Mouse (Mus musculus) hindbrain, postnatal 0 days (tissue): ENCODE data around the gene Mrpl2. TPM values are rescaled to one million over a fixed set of nuclear protein-coding genes. Genes with fewer than 3 reads are reported as not detected.

Experiments
- ATAC-seq: fragments of 200-750 bp; cut with Nextera tagmentation; 2 replicates; pipeline ENCODE4 v1.8.0; 2017; ENCODE audit warnings: mild to moderate bottlenecking, moderate TSS enrichment, moderate library complexity
- DNase-seq: peaks from one replicate; pipeline ENCODE4 v3.0.0-alpha.2; 2015; ENCODE audit warnings: low spot score
- H3K27ac ChIP-seq: fragments of 300-500 bp; sonication (generic); 2 replicates; pipeline ENCODE4 v1.5.1; 2014; ENCODE audit warnings: mild to moderate bottlenecking
- H3K27me3 ChIP-seq: fragments of 300-500 bp; sonication (generic); 2 replicates; pipeline ENCODE4 v1.6.1; 2014; ENCODE audit warnings: low read length, mixed read lengths; ENCODE audit not compliant: insufficient read depth
- H3K36me3 ChIP-seq: fragments of 300-500 bp; sonication (generic); 2 replicates; pipeline ENCODE4 v1.6.1; 2014; ENCODE audit warnings: low read length, mixed read lengths; ENCODE audit not compliant: insufficient read depth
- H3K4me1 ChIP-seq: fragments of 300-500 bp; sonication (generic); 2 replicates; pipeline ENCODE4 v1.6.1; 2014; ENCODE audit warnings: antibody characterized with exemption, low read length, mixed read lengths; ENCODE audit not compliant: insufficient read depth
- H3K4me2 ChIP-seq: fragments of 300-500 bp; sonication (generic); 2 replicates; pipeline ENCODE4 v1.6.1; 2014; ENCODE audit warnings: low read depth, mild to moderate bottlenecking, low read length, moderate library complexity, mixed read lengths
- H3K4me3 ChIP-seq: fragments of 300-500 bp; sonication (generic); 2 replicates; pipeline ENCODE4 v1.5.1; 2014; ENCODE audit warnings: low read length
- H3K9ac ChIP-seq: fragments of 300-500 bp; sonication (generic); replicated peaks from 2 replicates; pipeline ENCODE4 v1.6.1; 2014; ENCODE audit warnings: mild to moderate bottlenecking, low read length, moderate library complexity, mixed read lengths
- H3K9me3 ChIP-seq: fragments of 300-500 bp; sonication (generic); 2 replicates; pipeline ENCODE4 v1.6.1; 2016; ENCODE audit warnings: low read length, mixed read lengths
- CTCF ChIP-seq: IDR thresholded peaks from 2 replicates; pipeline ENCODE4 v1.5.1; 2016; ENCODE audit warnings: antibody characterized with exemption, control low read depth, low read depth
- WGBS: fragments of 180-500 bp; shearing (Covaris S2); extraction: QIAGEN DNeasy Blood & Tissue Kit; methylation state at CpG from one replicate; pipeline ENCODE4 v1.1.7; 2014; 5-methylcytosine and 5-hydroxymethylcytosine counted together
- polyA plus RNA-seq: library from polyadenylated mRNA; unstranded; fragments of >200 nt; fragmentation: Nextera tagmentation; extraction: Ambion mirVana; gene quantifications from 2 replicates; pipeline ENCODE4 v1.2.1, GENCODE M21; 2015
- total RNA-seq: library from RNA; depleted of rRNA; stranded (reverse); fragments of >200 nt; gene quantifications from 2 replicates; pipeline ENCODE4 v1.2.3, GENCODE M21; 2014

Mrpl2 gene
- total and polyA plus RNA-seq, 2 experiments from 2014 or later: 67.2 to 90.2 TPM

GRCm38 (mm10) chr17:46624598-46624997 is 21.4 kb upstream of the Mrpl2 start:
- no peak for ATAC-seq
- no peak for TF ChIP-seq CTCF
- Histone ChIP-seq H3K27me3 (no peaks in the 10 kb centered on the region), H3K9ac (0 out of 2 replicates have a peak overlapping the region, but pooled peaks have one; percentile 24), H3K9me3 (no peaks in the 10 kb centered on the region), H3K4me1 (peaks cover 22% of the 10 kb centered on the region), H3K4me2 (peak overlapping the region; percentile 30), H3K4me3 (no peak overlapping the region), H3K27ac (peak overlapping the region; percentile 20; the same call in 1 of the 2 replicates), H3K36me3 (no peaks in the 10 kb centered on the region)
- WGBS: 60% methylated on average over 12 of the region's 12 CpGs
- no peak for DNase-seq

DNA sequence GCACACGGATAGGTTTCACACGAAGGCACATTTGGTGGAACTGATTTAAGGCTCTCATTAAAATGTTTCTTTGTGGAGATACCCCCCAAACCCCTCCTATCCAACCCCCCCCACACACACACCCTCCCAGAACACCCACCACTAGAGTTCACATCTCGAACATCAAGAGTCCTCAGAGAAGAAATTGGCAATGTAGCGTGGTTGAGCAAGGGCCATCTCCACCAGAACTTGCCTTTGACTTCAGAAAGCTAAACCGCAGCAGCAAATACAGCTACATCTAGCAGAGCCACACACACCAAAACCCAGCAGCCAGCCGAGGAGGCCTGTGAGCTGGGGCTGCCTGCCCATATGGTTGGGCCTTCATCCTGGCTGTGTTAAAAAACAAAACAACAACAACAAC is 18.6 kb upstream of the Mrpl2 start:
- DNase-seq: no peak
- no peak for ATAC-seq
- Histone ChIP-seq H3K9ac (no peak overlapping the region; the same call in 1 of the 2 replicates), H3K36me3 (peaks cover 3% of the 10 kb centered on the region; the same call in 1 of the 2 replicates), H3K27ac (no peak overlapping the region), H3K27me3 (no peaks in the 10 kb centered on the region), H3K4me2 (peak overlapping the region; percentile 79), H3K4me1 (peaks cover 16% of the 10 kb centered on the region), H3K9me3 (no peaks in the 10 kb centered on the region), H3K4me3 (peak overlapping the region; percentile 96; the same call in 1 of the 2 replicates)
- no peak for TF ChIP-seq CTCF
- 58% methylated on average over 6 of the region's 6 CpGs for WGBS

- Histone ChIP-seq H3K27ac (peak overlapping the region; percentile 87), H3K9me3 (no peaks in the 10 kb centered on the region), H3K4me2 (peak overlapping the region; percentile 79), H3K27me3 (no peaks in the 10 kb centered on the region), H3K4me3 (peak overlapping the region; percentile 96), H3K9ac (peak overlapping the region; percentile 90), H3K36me3 (peaks cover 3% of the 10 kb centered on the region; the same call in 1 of the 2 replicates), H3K4me1 (peaks cover 16% of the 10 kb centered on the region)
- TF ChIP-seq CTCF: no peak
- ATAC-seq (peak; percentile 33), DNase-seq (peak; percentile 53)
- 0% methylated on average over 13 of the region's 13 CpGs for WGBS
Measured at GRCm38 (mm10) chr17:46628471-46628790, 17.6 kb upstream of the Mrpl2 start.

DNA sequence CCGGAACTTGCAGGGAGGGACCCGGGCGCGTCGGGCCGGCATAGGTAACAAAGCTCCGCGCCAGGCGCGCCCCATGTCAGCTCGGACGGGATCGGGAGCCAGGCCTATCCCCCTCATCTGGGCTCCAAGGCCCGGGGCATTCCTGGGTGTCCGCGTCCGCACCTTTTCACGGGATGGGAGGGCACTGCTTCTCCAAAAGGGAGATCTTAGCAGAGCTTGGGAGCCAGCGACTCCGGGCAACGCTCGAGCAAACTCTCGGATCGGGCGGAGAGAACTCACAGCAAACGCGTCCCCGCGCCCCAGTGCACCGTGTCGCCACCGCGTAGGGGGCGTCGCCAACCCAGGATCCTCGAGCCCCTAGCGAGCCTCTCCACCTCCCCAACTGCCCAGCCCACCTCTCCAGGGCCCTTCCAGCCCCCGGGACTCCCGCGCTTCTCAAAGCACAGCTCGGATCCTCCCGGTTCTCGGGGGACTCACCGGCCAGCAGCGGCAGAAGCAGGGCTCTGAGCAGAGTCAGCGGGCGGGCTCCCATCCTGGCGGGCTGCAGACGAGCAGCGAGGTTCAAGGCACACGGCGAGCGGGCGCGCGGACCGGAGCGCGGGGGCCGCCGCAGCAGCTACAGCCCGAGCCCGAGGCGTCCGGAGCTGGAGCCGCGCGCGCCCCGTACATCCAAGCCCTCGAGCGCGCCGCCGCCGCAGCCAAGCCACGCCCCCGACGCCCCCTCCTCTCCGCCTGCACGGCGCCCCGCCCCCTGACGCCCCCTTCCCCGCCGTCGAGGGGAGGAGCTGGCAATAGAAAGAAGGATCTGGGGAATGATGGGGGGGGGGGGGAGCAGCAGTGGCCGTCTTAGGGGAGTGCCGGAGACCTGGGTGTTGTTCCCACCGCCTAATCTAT is 17.0 kb upstream of the Mrpl2 start, which contains the start of gene Ptk7:
Gene Ptk7 (minus strand): TSS at position 714 of the 894 bp plus-strand sequence.
- under 1% methylated on average over 79 of the region's 90 CpGs for WGBS
- Histone ChIP-seq H3K4me1 (peaks cover 16% of the 10 kb centered on the region), H3K36me3 (peaks cover 8% of the 10 kb centered on the region; the same call in 1 of the 2 replicates), H3K27me3 (no peaks in the 10 kb centered on the region), H3K4me3 (peak within 1 kb of the TSS; percentile 96), H3K9me3 (no peaks in the 10 kb centered on the region), H3K4me2 (peak within 1 kb of the TSS; percentile 79), H3K27ac (peak within 1 kb of the TSS; percentile 87), H3K9ac (peak within 1 kb of the TSS; percentile 90)
- peak; percentile 83 for ATAC-seq
- peak; percentile 94 for DNase-seq
- no peak for TF ChIP-seq CTCF

- H3K4me1 ChIP-seq: peaks cover 16% of the 10 kb centered on the region; the same call in 1 of the 2 replicates
- H3K4me2 ChIP-seq: peak overlapping the region; percentile 79
- TF ChIP-seq CTCF: no peak; the same call in 1 of the 2 replicates
- WGBS: 13% methylated on average over 12 of the region's 12 CpGs
- H3K27ac ChIP-seq: peak overlapping the region; percentile 87
- DNase-seq (peak; percentile 20), ATAC-seq (peak; percentile 47)
- H3K36me3 ChIP-seq: peaks cover 8% of the 10 kb centered on the region; the same call in 1 of the 2 replicates
- H3K9ac ChIP-seq: peak overlapping the region; percentile 90
- peak overlapping the region; percentile 96 for H3K4me3 ChIP-seq
- H3K9me3 ChIP-seq: no peaks in the 10 kb centered on the region
- H3K27me3 ChIP-seq: no peaks in the 10 kb centered on the region
Measured at GRCm38 (mm10) chr17:46629685-46630441, 16.2 kb upstream of the Mrpl2 start.

DNA sequence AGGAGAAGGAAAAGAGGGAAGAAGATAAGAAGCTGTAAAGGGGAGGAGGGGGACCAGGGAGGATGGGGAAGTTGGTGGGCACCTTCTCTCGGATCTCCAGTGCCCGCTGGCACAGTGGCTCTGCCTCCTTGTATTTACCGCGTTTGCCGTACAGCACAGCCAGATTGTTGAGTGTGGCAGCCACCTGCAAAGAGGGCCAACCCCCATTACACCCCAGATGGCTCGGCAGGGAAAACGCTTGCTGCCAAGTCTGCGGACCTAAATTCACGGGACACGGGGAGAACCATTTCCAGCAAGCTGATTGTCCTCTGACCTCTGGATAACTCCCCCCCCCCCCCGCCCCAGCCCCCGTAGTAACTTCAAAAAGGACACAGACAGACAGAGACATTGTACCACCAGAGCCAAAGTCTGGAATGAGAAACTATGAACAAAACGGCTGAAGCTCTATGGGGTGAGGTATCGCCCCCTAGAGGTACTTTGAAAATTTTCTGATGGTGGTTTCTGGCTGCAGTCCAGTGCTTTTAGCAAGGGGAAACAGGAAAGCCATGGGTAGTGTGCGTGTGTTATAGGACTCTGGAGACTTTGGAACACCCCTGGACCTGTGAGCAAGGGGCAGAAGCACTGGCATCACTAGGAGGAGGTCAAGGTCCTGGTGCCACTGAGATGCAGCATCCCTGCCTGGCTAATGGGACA is 9.1 kb upstream of the Mrpl2 start:
- H3K4me1 ChIP-seq: no peaks in the 10 kb centered on the region
- DNase-seq (peak; percentile 92), ATAC-seq (peak; percentile 52)
- 11% methylated on average over 15 of the region's 15 CpGs for WGBS
- H3K27ac ChIP-seq: no peak overlapping the region
- peak overlapping the region; percentile 33 for H3K4me2 ChIP-seq
- no peaks in the 10 kb centered on the region for H3K9me3 ChIP-seq
- peaks cover 25% of the 10 kb centered on the region for H3K36me3 ChIP-seq
- H3K4me3 ChIP-seq: no peak overlapping the region
- H3K9ac ChIP-seq: no peak overlapping the region
- peak; percentile 81 for TF ChIP-seq CTCF
- no peaks in the 10 kb centered on the region for H3K27me3 ChIP-seq
